11 mouse cellular contexts compared by ENCODE assay signal in the genomic region with DNA sequence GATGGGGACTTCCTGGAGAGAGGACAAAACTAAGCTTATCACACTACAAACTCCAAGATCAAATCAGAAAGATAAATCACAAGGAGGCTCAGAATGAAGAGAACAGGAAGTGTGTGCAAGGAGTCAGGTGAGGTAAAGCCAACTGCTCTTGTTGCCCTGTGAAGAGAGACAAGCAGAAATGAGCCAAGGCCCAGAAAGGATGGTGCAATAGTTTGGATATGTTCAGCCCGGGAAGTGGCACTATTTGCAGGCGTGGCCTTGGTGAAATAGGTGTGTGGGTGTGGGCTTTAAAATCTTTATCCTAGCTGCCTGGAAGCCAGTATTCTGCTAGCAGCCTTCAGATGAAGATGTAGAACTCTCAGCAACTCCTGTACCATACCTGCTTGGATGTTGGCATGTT. TPM values are rescaled to one million over a fixed set of nuclear protein-coding genes. Genes with fewer than 3 reads are reported as not detected.
DNase-seq lines count a peak whose midpoint lies in the region.
"Had no signal": no experiment of that assay in that cellular context is flagged by ENCODE, and none has a peak within 500 bp of the region (broad histone marks: within the 10 kb centered on the region; RNA-seq: fewer than 3 reads in every experiment).

No protein-coding gene starts in this region.

- peak; percentile 29 to 51 for DNase-seq in spleen, postnatal 10 days (ENCODE audit: low spot score in 2 of 2)
- DNase-seq in spleen, postnatal 36 days (ENCODE audit: low spot score in 2 of 2): no peak
- DNase-seq in gonadal fat pad, adult 2 months (ENCODE audit: low read depth): peak; percentile 83
- DNase-seq in lung, postnatal 10 days: peak; percentile 24
- DNase-seq in natural killer cell, adult 2 months (ENCODE audit: low spot score in 2 of 2): no peak
- DNase-seq in thymus, postnatal 36 days: no peak
- DNase-seq in layer of hippocampus, adult 8-10 months (ENCODE audit: low spot score in 2 of 2): no peak
- DNase-seq: cerebellum, adult 18-20 months; heart, adult 11 months; heart, postnatal 14 days; thymus, adult 2 months had no signal

RNA-seq across cellular contexts. Expression of gene 1700017B05Rik, which starts 38.4 kb away (rescaled TPM):
- polyA plus RNA-seq in gonadal fat pad, adult 2 months (2012; rRNA removed): 8.2 and 16.4 TPM in 2 replicates
- 10 to 100 TPM; 25.0 to 43.8 (median 34.1) TPM for total RNA-seq in layer of hippocampus, adult 8-10 months (2022)

Comparison
In these comparisons a context has a peak if more than half of its experiments do, and no peak if none do; other contexts are left out.
1. DNase-seq: peak in spleen, postnatal 10 days (2 of 2), gonadal fat pad, adult 2 months (single experiment) and lung, postnatal 10 days (single experiment); none in spleen, postnatal 36 days (0 of 2), natural killer cell, adult 2 months (0 of 2), thymus, postnatal 36 days (0 of 2) and layer of hippocampus, adult 8-10 months (0 of 2).